Mouse (Mus musculus) splenic B cell, adult 2 months (primary cell): ENCODE measurements around the gene Deup1.

Source experiments
- DNase-seq: peaks from one replicate; pipeline ENCODE4 v3.0.0-alpha.2; 2011; ENCODE audit warnings: low read depth, low spot score
- H3K27me3 ChIP-seq: 2 replicates; pipeline ENCODE4 v1.6.1; 2012; ENCODE audit warnings: mild to moderate bottlenecking, low read length, moderate library complexity, mixed read lengths; ENCODE audit not compliant: control insufficient read depth, poor library complexity, insufficient read depth, severe bottlenecking
- H3K36me3 ChIP-seq: 2 replicates; pipeline ENCODE4 v1.6.1; 2012; ENCODE audit warnings: mild to moderate bottlenecking, low read length, moderate library complexity, mixed read lengths; ENCODE audit not compliant: control insufficient read depth, poor library complexity, insufficient read depth, severe bottlenecking

The Deup1 gene

GRCm38 (mm10) chr9:15609280-15609930 lies 18.3 kb downstream of the Deup1 start:
- Histone ChIP-seq H3K36me3 (no peaks in the 10 kb centered on the region), H3K27me3 (no peaks in the 10 kb centered on the region; the same call in 1 of the 2 replicates)
- DNase-seq: peak; percentile 4

DNA sequence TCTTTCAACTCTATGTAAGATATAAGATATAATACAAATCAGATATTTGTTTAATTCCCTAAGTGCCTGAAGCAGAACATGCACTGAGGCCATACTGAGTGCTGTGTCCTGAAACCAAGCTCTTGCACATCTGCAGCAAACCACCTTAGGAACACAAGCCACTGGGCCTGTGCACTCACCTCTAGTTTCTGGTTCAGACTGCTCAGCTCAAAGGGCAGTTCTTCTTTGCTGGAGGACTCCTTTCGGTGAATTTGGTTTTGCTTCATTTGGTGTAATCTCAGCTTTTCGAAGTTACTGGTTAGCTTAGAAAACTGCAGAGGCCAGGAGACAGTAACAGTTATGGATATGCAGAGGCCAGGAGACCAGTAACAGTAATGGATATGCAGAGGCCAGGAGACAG lies 20.1 kb downstream of the Deup1 start:
- Histone ChIP-seq H3K27me3 (no peaks in the 10 kb centered on the region), H3K36me3 (no peaks in the 10 kb centered on the region)
- DNase-seq: no peak

- no peak for DNase-seq
- H3K27me3 ChIP-seq: no peaks in the 10 kb centered on the region
- H3K36me3 ChIP-seq: no peaks in the 10 kb centered on the region
These were observed 24.6 kb downstream of the Deup1 start for GRCm38 (mm10) chr9:15603156-15603555.

- DNase-seq: no peak
- Histone ChIP-seq H3K27me3 (no peaks in the 10 kb centered on the region), H3K36me3 (no peaks in the 10 kb centered on the region)
These were observed 26.7 kb downstream of the Deup1 start for GRCm38 (mm10) chr9:15600859-15601540.

DNA sequence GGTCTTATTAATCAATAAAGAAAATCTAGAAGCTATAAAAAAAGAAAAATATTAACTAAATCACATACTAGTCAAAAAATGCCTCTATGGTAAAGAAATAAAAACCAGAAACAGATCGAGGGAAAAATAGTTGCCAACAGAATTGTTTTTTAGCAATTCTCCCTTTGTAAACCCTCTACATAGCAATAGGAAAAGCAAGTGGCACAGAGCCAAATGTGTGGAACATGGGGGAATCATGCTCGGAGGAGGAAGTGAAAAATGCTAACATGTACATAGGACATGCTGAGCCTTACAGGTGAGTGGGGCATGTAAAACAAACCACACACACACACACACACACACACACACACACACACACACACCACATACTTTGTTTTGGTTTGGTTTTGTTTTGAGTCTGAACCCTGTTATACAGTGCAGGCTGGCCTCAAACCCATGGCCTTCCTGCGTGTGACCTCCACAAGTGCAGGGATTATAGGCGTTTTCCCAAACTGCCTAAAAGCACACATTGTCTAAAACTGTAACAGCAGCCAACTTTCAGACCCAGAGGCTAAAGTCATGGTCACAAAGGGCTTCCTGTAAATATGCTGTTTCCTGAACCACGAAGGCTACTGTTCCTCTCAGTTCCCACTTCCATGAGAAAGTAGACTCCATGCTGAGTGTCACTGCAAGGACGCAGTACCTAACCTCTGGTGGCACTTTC lies 27.4 kb downstream of the Deup1 start:
- no peaks in the 10 kb centered on the region for H3K27me3 ChIP-seq
- no peaks in the 10 kb centered on the region for H3K36me3 ChIP-seq
- DNase-seq: no peak

DNA sequence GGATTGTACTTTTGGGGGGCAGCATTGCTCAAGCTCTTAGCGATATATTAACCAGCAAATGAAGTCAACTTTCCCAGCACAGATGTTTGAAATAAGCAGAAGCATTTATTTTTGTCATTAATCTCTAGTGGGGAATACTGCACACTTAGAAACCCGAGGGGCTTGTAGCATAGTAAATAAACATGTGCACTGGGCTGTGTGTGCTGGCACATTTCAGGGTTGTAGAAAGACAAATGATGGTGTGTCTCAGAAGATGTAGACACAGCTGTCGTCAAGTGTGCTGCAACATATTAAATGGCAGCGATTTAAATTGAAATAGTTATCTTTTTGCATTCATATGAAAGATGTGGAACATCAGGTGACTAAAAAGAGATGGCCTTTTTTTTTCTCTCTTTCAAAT lies 31.1 kb downstream of the Deup1 start:
- Histone ChIP-seq H3K36me3 (no peaks in the 10 kb centered on the region), H3K27me3 (no peaks in the 10 kb centered on the region)
- DNase-seq: no peak

DNA sequence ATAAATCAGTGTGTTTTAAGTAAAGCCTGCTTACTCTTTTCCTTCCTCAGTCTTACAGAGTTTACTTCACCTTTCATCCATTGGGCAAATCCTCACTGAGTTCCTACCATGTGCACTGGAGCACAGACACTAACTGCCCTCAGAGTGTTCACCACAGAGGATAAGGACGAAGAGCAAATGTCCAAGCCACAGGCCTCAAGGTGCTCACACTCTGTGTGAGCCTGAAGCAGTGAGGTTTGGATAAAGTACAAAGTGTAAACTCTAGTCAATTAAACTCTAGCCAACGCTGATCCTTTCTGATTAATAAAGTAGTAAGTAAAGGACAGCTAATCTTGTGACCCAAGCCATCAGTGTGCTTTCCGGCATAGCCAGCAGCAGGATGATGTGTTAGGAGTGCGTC lies 33.6 kb downstream of the Deup1 start:
- DNase-seq: no peak
- Histone ChIP-seq H3K27me3 (no peaks in the 10 kb centered on the region), H3K36me3 (no peaks in the 10 kb centered on the region)

- no peak for DNase-seq
- no peaks in the 10 kb centered on the region; the same call in 1 of the 2 replicates for H3K27me3 ChIP-seq
- no peaks in the 10 kb centered on the region for H3K36me3 ChIP-seq
These were observed 40.4 kb downstream of the Deup1 start for GRCm38 (mm10) chr9:15587157-15587854.

DNA sequence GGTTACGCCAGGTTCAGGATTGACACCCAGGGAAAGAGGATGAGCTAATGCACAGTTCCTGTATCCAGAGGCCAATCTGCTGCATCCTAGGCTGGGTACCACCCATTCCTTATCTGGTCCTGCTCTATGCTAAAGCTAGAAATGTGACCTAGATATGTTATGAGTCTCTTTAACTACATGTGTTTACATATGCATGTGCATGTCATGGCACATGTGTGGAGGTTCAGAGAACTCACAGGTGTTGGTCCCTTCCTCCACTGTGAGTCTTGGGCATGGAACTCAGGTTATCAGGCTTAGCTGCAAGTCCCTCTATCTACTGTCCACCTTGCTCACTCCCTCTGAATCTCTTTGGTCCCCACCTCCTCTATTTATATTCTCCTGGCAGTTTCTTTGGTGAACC lies 41.8 kb downstream of the Deup1 start:
- H3K36me3 ChIP-seq: no peaks in the 10 kb centered on the region
- no peaks in the 10 kb centered on the region; the same call in 1 of the 2 replicates for H3K27me3 ChIP-seq

DNA sequence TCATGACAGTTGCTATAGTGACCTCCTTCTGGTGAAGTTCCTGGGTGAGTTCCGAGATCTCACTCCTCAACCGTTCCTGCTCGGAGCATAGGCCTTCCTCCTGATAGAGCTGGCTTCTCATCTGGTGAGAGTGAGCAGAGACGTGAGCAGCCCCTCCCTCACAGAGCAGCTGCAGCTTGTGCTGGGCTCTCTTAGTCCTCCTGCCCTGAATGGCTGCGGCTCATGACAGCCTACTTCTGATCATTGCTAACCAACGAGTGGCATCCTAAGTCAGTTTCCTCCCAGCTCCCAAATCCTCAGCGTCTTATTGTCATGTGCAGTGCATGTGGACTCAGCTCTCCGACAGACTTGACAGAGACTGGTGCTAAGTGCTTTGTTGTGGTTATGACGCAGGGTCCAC lies 43.5 kb downstream of the Deup1 start:
- no peak for DNase-seq
- no peaks in the 10 kb centered on the region for H3K36me3 ChIP-seq

More for the DNA sequence above, 41.8 kb downstream of the Deup1 start:
- DNase-seq: no peak

DNA sequence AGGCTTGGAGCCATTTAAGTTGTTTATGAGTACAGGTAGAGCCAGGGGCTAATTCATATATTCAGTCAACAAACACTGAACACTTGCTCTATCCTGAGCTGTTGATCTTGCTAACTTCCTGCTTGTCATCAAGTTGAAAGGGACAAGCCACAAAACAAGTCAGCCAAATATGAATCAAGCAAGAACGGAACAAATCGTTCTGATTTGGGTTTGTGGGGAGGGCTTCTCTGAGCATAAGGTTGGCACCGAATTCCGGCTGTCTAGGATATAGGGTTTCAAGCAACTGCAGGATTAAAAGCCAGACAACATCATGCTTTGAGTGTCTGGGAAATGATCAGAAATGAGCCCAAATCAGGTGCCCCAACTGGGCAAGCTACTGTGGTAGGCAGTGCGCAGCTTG lies 45.7 kb downstream of the Deup1 start:
- no peaks in the 10 kb centered on the region for H3K36me3 ChIP-seq
- DNase-seq: no peak
- no peaks in the 10 kb centered on the region; the same call in 1 of the 2 replicates for H3K27me3 ChIP-seq

More for the DNA sequence above, 43.5 kb downstream of the Deup1 start:
- H3K27me3 ChIP-seq: no peaks in the 10 kb centered on the region; the same call in 1 of the 2 replicates

DNA sequence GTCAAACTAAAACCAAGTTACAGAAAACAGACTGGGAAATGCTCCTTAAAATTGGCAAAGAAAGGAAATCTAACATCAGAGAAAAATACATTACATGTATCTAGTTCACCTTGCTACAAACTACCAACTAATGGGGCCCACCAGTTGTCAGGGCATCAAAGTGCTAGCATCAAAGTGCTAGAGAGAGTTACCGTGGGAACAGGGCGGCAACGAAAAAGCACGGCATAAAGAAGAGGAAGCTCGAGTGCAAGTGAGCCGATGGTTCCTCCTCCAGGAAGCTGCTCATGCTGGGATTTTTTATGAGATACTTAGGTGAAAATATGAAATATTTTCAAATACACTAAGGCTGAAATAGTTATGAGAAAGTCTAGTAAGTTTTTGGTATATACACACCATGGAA lies 47.6 kb downstream of the Deup1 start:
- DNase-seq: no peak
- H3K36me3 ChIP-seq: no peaks in the 10 kb centered on the region

GRCm38 (mm10) chr9:15578946-15579345 lies 48.8 kb downstream of the Deup1 start:
- no peak for DNase-seq
- H3K36me3 ChIP-seq: no peaks in the 10 kb centered on the region

More for the DNA sequence above, 47.6 kb downstream of the Deup1 start:
- no peaks in the 10 kb centered on the region; the same call in 1 of the 2 replicates for H3K27me3 ChIP-seq

DNA sequence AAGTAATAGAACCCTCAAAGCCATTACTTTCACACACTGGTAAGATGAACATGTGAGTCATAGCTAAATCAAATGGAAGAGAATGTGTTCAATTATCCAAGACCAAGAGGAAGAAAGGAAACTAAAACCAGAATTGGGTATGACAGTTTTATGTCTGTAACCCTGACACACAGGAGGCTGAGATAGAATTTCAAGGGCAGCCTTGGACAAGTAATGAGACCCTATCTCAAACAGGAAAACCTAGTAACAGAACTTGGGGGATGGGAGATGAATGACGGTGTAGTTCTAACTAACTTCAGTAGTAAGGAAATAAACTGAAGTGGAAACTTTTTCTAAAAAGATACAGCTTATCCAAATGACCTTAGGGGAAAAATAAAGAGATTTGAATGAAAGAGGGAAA lies 49.3 kb downstream of the Deup1 start:
- Histone ChIP-seq H3K36me3 (no peaks in the 10 kb centered on the region), H3K27me3 (no peaks in the 10 kb centered on the region; the same call in 1 of the 2 replicates)
- DNase-seq: no peak

More at GRCm38 (mm10) chr9:15578946-15579345, 48.8 kb downstream of the Deup1 start:
- no peaks in the 10 kb centered on the region; the same call in 1 of the 2 replicates for H3K27me3 ChIP-seq
